Mouse (Mus musculus) spleen, postnatal 36 days (tissue): ENCODE results near the gene Slc23a2.

Experiments used
- DNase-seq, 2 experiments: peaks; one replicate each; pipeline ENCODE4 v3.0.0; 2022; ENCODE audit warnings: low spot score in 2 of 2, mixed read lengths in 1 of 2

Slc23a2 gene

GRCm38 (mm10) chr2:132144971-132145691 is at the start of gene Slc23a2:
TSS of gene Slc23a2 (minus strand) at chr2:132145108.
- DNase-seq, result peak; percentile 25 to 29

GRCm38 (mm10) chr2:132190602-132191161 is 45.8 kb upstream of the Slc23a2 start:
- no peak for DNase-seq

- no peak for DNase-seq
Observed at GRCm38 (mm10) chr2:132183874-132184273, 39.0 kb upstream of the Slc23a2 start.

- DNase-seq, result no peak
Observed at GRCm38 (mm10) chr2:132180463-132181205, 35.7 kb upstream of the Slc23a2 start.

- DNase-seq, result no peak
Observed at GRCm38 (mm10) chr2:132179371-132179770, 34.5 kb upstream of the Slc23a2 start.

GRCm38 (mm10) chr2:132177406-132177805 is 32.5 kb upstream of the Slc23a2 start:
- no peak for DNase-seq

- DNase-seq, result no peak
Observed at GRCm38 (mm10) chr2:132176289-132176848, 31.5 kb upstream of the Slc23a2 start.

GRCm38 (mm10) chr2:132174048-132174447 is 29.1 kb upstream of the Slc23a2 start:
- DNase-seq, result no peak

- DNase-seq, result no peak
Observed at GRCm38 (mm10) chr2:132171939-132172338, 27.0 kb upstream of the Slc23a2 start.

- peak in 1 of 2 experiments; percentile 6 for DNase-seq
Observed at GRCm38 (mm10) chr2:132169150-132169549, 24.2 kb upstream of the Slc23a2 start.

GRCm38 (mm10) chr2:132163626-132164025 is 18.7 kb upstream of the Slc23a2 start:
- no peak for DNase-seq

- DNase-seq, result no peak
Observed at GRCm38 (mm10) chr2:132157482-132157881, 12.6 kb upstream of the Slc23a2 start.

GRCm38 (mm10) chr2:132152670-132153069 is 7.8 kb upstream of the Slc23a2 start:
- no peak for DNase-seq

GRCm38 (mm10) chr2:132151592-132151991 is 6.7 kb upstream of the Slc23a2 start:
- peak in 1 of 2 experiments; percentile 13 for DNase-seq

- no peak for DNase-seq
Observed at GRCm38 (mm10) chr2:132150926-132151325, 6.0 kb upstream of the Slc23a2 start.

- DNase-seq, result peak in 1 of 2 experiments; percentile 6
Observed at GRCm38 (mm10) chr2:132146502-132146901, 1.6 kb upstream of the Slc23a2 start.

- DNase-seq, result peak in 1 of 2 experiments; percentile 2
Observed at GRCm38 (mm10) chr2:132143943-132144927, 673 bp downstream of the Slc23a2 start.

GRCm38 (mm10) chr2:132142606-132143005 is 2.3 kb downstream of the Slc23a2 start:
- DNase-seq, result no peak

- no peak for DNase-seq
Observed at GRCm38 (mm10) chr2:132140536-132140935, 4.4 kb downstream of the Slc23a2 start.

- DNase-seq, result no peak
Observed at GRCm38 (mm10) chr2:132139099-132139498, 5.8 kb downstream of the Slc23a2 start.
